Mouse (Mus musculus) intestine, embryonic 16.5 days (tissue): Measurements from ENCODE around the gene Gm45717. TPM values are rescaled to one million over a fixed set of nuclear protein-coding genes. Genes with fewer than 3 reads are reported as not detected.
A peak's percentile ranks its signal among the peaks of the same experiment; 100 is the strongest.
"Not testable (repeated sequence)": the region's sequence is repeated elsewhere in the genome, so short reads cannot be mapped to it uniquely, and the experiment has no call there.

Experiments used
- ATAC-seq: fragments of 200-750 bp; cut with Nextera tagmentation; 2 replicates; pipeline ENCODE4 v1.8.0; 2017; ENCODE audit warnings: moderate TSS enrichment, moderate library complexity
- H3K27ac ChIP-seq: fragments of 300-500 bp; sonication (generic); 2 replicates; pipeline ENCODE4 v1.5.1; 2014; ENCODE audit warnings: mild to moderate bottlenecking, low read length
- H3K27me3 ChIP-seq: fragments of 300-500 bp; sonication (generic); replicated peaks from 2 replicates; pipeline ENCODE4 v1.6.1; 2014; ENCODE audit warnings: low read length, control low read depth, mixed read lengths; ENCODE audit not compliant: control insufficient read depth, insufficient read depth
- H3K36me3 ChIP-seq: fragments of 300-500 bp; sonication (generic); 2 replicates; pipeline ENCODE4 v1.6.1; 2014; ENCODE audit warnings: low read length, control low read depth; ENCODE audit not compliant: control insufficient read depth, insufficient read depth
- H3K4me1 ChIP-seq: fragments of 300-500 bp; sonication (generic); 2 replicates; pipeline ENCODE4 v1.6.1; 2014; ENCODE audit warnings: low read length, control low read depth, mixed read lengths; ENCODE audit not compliant: control insufficient read depth, insufficient read depth
- H3K4me2 ChIP-seq: fragments of 300-500 bp; sonication (generic); 2 replicates; pipeline ENCODE4 v1.6.1; 2014; ENCODE audit warnings: low read depth, low read length, control low read depth
- H3K4me3 ChIP-seq: fragments of 300-500 bp; sonication (generic); 2 replicates; pipeline ENCODE4 v1.5.1; 2014; ENCODE audit warnings: mild to moderate bottlenecking, low read length
- H3K9ac ChIP-seq: fragments of 300-500 bp; sonication (generic); 2 replicates; pipeline ENCODE4 v1.6.1; 2014; ENCODE audit warnings: low read depth, low read length
- H3K9me3 ChIP-seq: fragments of 300-500 bp; sonication (generic); 2 replicates; pipeline ENCODE4 v1.6.1; 2016; ENCODE audit warnings: low read length, control low read depth; ENCODE audit not compliant: control insufficient read depth
- WGBS: fragments of 180-500 bp; shearing (Covaris S2); extraction: QIAGEN DNeasy Blood & Tissue Kit; methylation state at CpG from one replicate; pipeline ENCODE4 v1.1.7; 2014; 5-methylcytosine and 5-hydroxymethylcytosine counted together
- polyA plus RNA-seq: library from polyadenylated mRNA; unstranded; fragments of >200 nt; fragmentation: Nextera tagmentation; extraction: Ambion mirVana; gene quantifications from 2 replicates; pipeline ENCODE4 v1.2.1, GENCODE M21; 2015

Gene Gm45717
- polyA plus RNA-seq, 1 experiment from 2014 or later, result not detected

DNA sequence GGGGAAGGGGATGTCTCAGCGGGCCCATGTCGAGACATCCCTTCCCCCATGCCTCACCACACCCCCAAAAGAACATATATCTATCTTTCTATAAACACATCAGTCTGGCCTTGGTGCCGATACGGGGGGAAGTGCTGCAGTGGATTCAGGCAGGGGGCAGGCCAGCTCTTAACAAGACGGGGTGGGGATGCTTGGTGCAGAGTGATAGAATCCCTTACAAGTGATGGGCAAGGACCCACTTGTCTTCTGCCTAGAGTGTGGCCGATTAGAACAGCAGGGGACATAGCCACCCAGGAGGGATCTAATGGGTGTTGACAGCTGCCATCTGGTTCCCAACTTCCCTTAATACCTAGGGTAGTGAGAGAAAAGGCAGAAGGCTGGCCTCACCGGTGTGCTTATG, 15.2 kb upstream of the Gm45717 start:
- Histone ChIP-seq H3K9ac (0 out of 2 replicates have a peak overlapping the region, but pooled peaks have one; percentile 2), H3K27ac (peak overlapping the region; percentile 92), H3K4me1 (peaks cover 36% of the 10 kb centered on the region), H3K4me3 (no peak overlapping the region), H3K9me3 (no peaks in the 10 kb centered on the region), H3K4me2 (no peak overlapping the region), H3K27me3 (no peaks in the 10 kb centered on the region), H3K36me3 (no peaks in the 10 kb centered on the region)
- ATAC-seq, result 0 out of 2 replicates have a peak, but pooled peaks have one; percentile 11
- WGBS, result 39% methylated on average over 7 of the region's 7 CpGs

DNA sequence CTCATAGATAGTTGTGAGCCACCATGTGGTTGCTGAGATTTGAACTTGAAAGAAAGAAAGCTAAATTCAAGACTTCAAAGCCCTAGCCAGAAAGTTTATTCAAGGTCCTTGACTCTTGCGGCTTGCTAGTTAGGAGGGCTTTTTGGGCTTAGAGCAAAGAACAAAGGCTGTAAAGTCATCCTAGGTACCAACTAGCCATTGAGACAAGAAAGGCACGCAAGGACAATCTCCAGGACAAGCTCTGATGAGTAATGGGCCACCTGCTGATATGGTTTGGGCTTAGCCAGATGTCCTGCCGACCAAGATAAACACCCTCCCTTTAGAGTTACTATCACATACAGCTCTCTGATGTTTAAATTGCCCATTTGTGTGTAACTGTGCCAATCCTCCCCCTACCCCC, 13.0 kb upstream of the Gm45717 start:
- Histone ChIP-seq H3K4me3 (peak overlapping the region; percentile 17; the same call in 1 of the 2 replicates), H3K4me1 (peaks cover 30% of the 10 kb centered on the region), H3K4me2 (peak overlapping the region; percentile 51), H3K9ac (0 out of 2 replicates have a peak overlapping the region, but pooled peaks have one; percentile 3)
- not testable (repeated sequence) for ATAC-seq, H3K27me3 ChIP-seq, H3K27ac ChIP-seq, H3K36me3 ChIP-seq, H3K9me3 ChIP-seq
- whole genome bisulfite sequencing, result 33% methylated on average over 3 of the region's 3 CpGs

DNA sequence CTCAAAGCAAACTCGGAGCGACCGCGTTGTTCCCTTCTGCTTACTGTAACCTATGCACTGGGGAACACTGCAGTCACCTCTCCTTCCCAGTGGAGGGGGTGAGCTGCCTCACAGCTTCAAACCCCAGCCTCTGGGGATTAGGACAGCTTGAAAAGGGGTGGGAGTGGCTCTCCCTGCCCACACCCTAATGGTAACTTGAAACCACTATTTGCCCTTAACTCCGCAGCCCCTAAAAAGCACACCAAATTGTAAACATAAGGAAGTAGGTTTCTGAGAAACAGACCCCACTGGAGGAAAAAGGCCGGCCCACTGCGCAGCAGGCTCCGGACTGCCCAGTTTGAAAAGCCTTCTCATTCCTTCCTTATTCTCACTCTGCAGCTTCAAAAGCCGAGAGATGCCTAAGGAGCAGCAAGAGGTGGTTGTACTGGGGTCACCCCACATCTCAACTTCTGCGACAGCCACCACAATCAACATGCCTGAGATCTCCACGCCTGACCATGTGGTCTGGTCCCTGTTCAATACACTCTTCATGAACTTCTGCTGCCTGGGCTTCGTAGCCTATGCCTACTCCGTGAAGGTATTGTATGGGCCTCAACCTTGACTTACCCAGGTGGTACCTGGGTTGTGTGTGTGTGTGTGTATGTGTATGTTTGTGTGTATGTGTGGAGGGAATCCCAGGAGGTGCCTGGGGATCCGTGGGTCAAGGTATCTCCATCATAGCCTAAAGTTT, 12.3 kb upstream of the Gm45717 start:
- no peaks in the 10 kb centered on the region for H3K27me3 ChIP-seq
- peaks cover 23% of the 10 kb centered on the region for H3K4me1 ChIP-seq
- peak overlapping the region; percentile 53; the same call in 1 of the 2 replicates for H3K9ac ChIP-seq
- peak overlapping the region; percentile 65 for H3K27ac ChIP-seq
- WGBS, result 8% methylated on average over 14 of the region's 14 CpGs
- ATAC-seq, result peak; percentile 61
- peak overlapping the region; percentile 34 for H3K4me3 ChIP-seq
- H3K36me3 ChIP-seq, result no peaks in the 10 kb centered on the region
- H3K9me3 ChIP-seq, result no peaks in the 10 kb centered on the region
- peak overlapping the region; percentile 51 for H3K4me2 ChIP-seq

DNA sequence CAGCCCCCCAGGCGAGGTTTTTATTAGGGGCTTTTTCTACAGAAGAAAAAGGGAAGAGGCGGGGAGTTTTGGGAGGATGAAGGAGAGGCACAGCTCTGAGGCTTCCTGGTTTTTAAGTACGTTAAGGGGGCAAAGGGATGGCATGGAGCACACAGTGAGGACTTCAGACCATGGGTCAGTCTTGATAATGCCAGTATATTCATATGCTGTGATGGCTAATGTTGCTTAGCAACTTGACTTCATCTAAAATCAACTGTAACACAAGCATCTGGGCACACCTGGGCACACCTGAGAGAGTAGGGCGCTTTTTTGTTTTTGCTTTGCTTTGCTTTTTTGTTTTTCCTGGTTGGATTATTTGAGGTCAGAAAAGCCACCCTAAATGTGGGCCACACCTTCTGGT, 11.2 kb upstream of the Gm45717 start, which contains the start of gene Ifitm1:
Ifitm1 (plus strand) TSS at position 301 of the 400 bp plus-strand sequence.
- peak within 1 kb of the TSS; percentile 53; the same call in 1 of the 2 replicates for H3K9ac ChIP-seq
- H3K27ac ChIP-seq, result peak within 1 kb of the TSS; percentile 64
- H3K9me3 ChIP-seq, result no peaks in the 10 kb centered on the region
- WGBS, result 93% methylated on average over 4 of the region's 4 CpGs
- no peaks in the 10 kb centered on the region for H3K36me3 ChIP-seq
- no peak within 1 kb of the TSS for H3K4me2 ChIP-seq
- ATAC-seq, result no peak
- H3K4me1 ChIP-seq, result peaks cover 20% of the 10 kb centered on the region
- peak within 1 kb of the TSS; percentile 34 for H3K4me3 ChIP-seq
- H3K27me3 ChIP-seq, result no peaks in the 10 kb centered on the region

DNA sequence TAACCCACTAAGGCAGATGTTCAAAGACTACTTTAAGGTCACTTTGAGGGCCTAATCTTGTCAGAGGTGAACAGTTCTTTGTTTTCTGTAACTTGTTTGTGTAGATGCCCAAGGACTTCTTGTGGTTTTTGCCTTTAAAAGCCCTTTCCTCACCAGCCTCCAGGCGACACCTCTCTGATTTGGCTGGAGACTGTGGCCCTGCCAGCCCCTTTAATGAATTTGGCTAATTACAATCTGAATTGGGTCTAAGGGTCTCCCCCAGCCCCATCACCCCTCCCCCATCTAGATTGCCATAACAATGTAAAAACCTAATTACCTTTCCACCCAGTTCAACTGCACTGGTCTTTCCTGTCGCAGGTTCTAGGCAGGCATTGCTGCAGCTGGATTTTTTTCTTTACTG, 7.0 kb upstream of the Gm45717 start:
- WGBS, result 79% methylated on average over 2 of the region's 2 CpGs
- no peak overlapping the region for H3K27ac ChIP-seq
- 0 out of 2 replicates have a peak, but pooled peaks cover under 1% of the 10 kb centered on the region for H3K4me1 ChIP-seq
- H3K27me3 ChIP-seq, result no peaks in the 10 kb centered on the region
- no peak overlapping the region for H3K9ac ChIP-seq
- no peaks in the 10 kb centered on the region for H3K9me3 ChIP-seq
- no peak overlapping the region for H3K4me3 ChIP-seq
- no peak for ATAC-seq
- no peaks in the 10 kb centered on the region for H3K36me3 ChIP-seq
- no peak overlapping the region for H3K4me2 ChIP-seq

DNA sequence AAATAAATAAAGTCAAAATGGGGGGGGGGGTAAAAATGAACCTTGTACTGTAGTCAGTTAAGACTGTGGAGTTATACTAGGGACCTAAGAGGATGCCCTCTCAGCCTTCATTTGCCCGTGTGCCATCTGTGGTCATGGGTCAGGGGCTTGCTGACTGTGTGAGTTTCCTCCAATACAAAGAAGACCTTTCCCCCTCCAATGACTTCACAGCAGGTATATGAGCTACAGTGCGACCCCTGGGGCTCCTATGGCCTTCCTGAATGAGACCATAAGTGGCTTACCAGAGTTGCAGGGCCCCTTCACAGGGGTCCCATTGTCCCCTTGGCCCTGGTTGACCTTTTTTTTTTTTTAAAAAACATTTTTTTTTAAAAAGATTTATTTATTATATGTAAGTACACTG, 5.7 kb upstream of the Gm45717 start:
- no peak overlapping the region for H3K4me2 ChIP-seq
- no peak overlapping the region for H3K27ac ChIP-seq
- no peak for ATAC-seq
- H3K9ac ChIP-seq, result no peak overlapping the region
- H3K4me1 ChIP-seq, result peaks cover 8% of the 10 kb centered on the region
- H3K4me3 ChIP-seq, result no peak overlapping the region
- no peaks in the 10 kb centered on the region for H3K36me3 ChIP-seq
- no peaks in the 10 kb centered on the region for H3K27me3 ChIP-seq
- WGBS, result 92% methylated on average over 2 of the region's 2 CpGs
- H3K9me3 ChIP-seq, result no peaks in the 10 kb centered on the region

DNA sequence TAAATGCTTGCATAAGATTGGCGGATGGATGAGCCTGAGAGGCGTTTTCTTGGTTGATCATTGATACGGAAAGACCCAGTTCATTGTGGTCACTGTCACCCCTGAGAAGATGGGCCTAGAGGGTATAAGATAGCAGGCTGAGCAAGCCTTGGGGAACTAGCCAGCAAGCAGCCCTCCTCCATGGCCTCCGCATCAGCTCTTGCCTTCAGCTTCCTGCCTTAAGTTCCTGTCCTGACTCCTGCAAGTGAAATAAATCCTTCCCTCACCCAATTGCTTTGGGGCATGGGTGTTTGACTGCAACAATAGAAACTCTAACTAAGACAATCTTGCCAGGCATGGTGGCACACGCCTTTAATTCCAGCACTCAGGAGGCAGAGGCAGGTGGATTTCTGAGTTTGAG, 4.3 kb upstream of the Gm45717 start:
- no peak for ATAC-seq
- Histone ChIP-seq H3K4me1 (peaks cover 12% of the 10 kb centered on the region), H3K4me2 (no peak overlapping the region)

DNA sequence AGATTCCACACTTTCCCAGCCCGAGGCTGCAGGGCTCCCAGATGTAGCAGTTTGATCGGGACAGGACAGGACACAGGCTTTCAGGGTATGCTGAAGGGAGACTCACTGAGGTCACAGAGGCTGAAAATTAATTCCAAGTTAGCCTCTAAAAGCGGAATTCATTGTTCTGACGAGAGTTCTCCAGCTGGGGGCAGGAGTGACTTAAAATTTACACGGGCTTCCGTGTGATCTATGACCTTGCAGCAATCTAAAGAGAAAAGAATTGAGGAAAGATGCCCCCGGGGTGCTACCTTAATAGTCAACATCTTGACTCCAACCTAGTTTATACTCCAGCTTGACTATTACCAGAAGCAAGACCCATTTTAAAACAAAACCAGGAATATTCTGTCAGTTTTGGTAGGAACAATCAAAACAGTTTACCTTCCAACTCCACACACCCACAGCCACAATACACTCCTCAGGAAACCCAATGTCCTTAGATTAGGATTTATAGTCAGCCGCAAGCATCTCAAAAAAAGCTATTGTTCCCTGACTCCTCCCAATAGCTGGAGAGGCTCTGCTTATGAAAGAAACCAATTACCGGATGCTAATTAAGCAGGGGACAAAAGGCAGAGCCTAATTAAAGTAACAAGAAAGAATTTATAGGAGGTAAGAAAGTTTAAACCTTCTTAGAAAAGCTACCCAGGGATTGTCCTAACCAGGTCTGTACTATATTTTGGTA, 3.6 kb upstream of the Gm45717 start:
- Histone ChIP-seq H3K4me2 (no peak overlapping the region), H3K27ac (no peak overlapping the region), H3K4me3 (no peak overlapping the region), H3K36me3 (no peaks in the 10 kb centered on the region), H3K9ac (no peak overlapping the region), H3K9me3 (no peaks in the 10 kb centered on the region), H3K4me1 (peaks cover 14% of the 10 kb centered on the region), H3K27me3 (no peaks in the 10 kb centered on the region)
- no peak for ATAC-seq
- WGBS, result 13% methylated on average over 9 of the region's 9 CpGs

More for the DNA sequence above, 4.3 kb upstream of the Gm45717 start:
- no peak overlapping the region for H3K27ac ChIP-seq
- H3K4me3 ChIP-seq, result no peak overlapping the region
- H3K27me3 ChIP-seq, result no peaks in the 10 kb centered on the region
- H3K9ac ChIP-seq, result no peak overlapping the region
- H3K9me3 ChIP-seq, result no peaks in the 10 kb centered on the region
- H3K36me3 ChIP-seq, result no peaks in the 10 kb centered on the region
- WGBS, result 83% methylated on average over 5 of the region's 5 CpGs

DNA sequence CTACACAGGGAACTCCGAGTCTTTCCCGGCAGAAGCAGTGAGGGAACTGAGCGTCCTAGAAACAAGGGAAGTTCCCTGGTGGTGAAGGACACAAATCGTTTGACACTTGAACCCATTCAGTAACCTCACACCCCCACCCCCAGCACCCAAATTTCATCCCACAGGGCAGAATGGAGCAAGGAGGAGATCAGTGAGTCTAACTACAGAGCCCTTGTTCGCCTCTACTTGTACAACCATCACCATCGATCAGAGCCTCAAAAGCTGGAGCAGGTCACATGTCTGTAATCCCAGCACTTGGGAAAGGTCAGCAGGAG, 776 bp upstream of the Gm45717 start:
- peak overlapping the region; percentile 90 for H3K4me2 ChIP-seq
- H3K9ac ChIP-seq, result peak overlapping the region; percentile 53
- H3K4me3 ChIP-seq, result 0 out of 2 replicates have a peak overlapping the region, but pooled peaks have one; percentile 63
- 33% methylated on average over 6 of the region's 6 CpGs for WGBS
- H3K27me3 ChIP-seq, result no peaks in the 10 kb centered on the region
- peaks cover 34% of the 10 kb centered on the region for H3K4me1 ChIP-seq
- no peak for ATAC-seq
- H3K27ac ChIP-seq, result peak overlapping the region; percentile 97
- no peaks in the 10 kb centered on the region for H3K9me3 ChIP-seq
- no peaks in the 10 kb centered on the region for H3K36me3 ChIP-seq
